Mouse (Mus musculus): ENCODE measurements around the gene Tmem207.
"Not testable (repeated sequence)": the region's sequence is repeated elsewhere in the genome, so short reads cannot be mapped to it uniquely, and the experiment has no call there.

Gene Tmem207

GRCm38 (mm10) chr16:26526669-26527068 is at the start of gene Tmem207:
Gene Tmem207 (minus strand): TSS chr16:26526769.
- DNase-seq = no peak

GRCm38 (mm10) chr16:26574173-26574572 is 47.6 kb upstream of the Tmem207 start:
- DNase-seq = no peak

- DNase-seq = no peak
Measured at GRCm38 (mm10) chr16:26571836-26572235, 45.3 kb upstream of the Tmem207 start.

- no peak for DNase-seq
Measured at GRCm38 (mm10) chr16:26569387-26569978, 42.9 kb upstream of the Tmem207 start.

GRCm38 (mm10) chr16:26562771-26563170 is 36.2 kb upstream of the Tmem207 start:
- DNase-seq = no peak

- DNase-seq = no peak
Measured at GRCm38 (mm10) chr16:26561743-26562142, 35.2 kb upstream of the Tmem207 start.

- DNase-seq = no peak
Measured at GRCm38 (mm10) chr16:26558797-26559196, 32.2 kb upstream of the Tmem207 start.

GRCm38 (mm10) chr16:26552234-26552633 is 25.7 kb upstream of the Tmem207 start:
- DNase-seq = no peak

GRCm38 (mm10) chr16:26549221-26549620 is 22.7 kb upstream of the Tmem207 start:
- no peak for DNase-seq

GRCm38 (mm10) chr16:26546879-26547206 is 20.3 kb upstream of the Tmem207 start:
- DNase-seq = no peak

GRCm38 (mm10) chr16:26546170-26546878 is 19.8 kb upstream of the Tmem207 start:
- DNase-seq = peak; percentile 19

- no peak for DNase-seq
Measured at GRCm38 (mm10) chr16:26532287-26532686, 5.7 kb upstream of the Tmem207 start.

- peak; percentile 27 for DNase-seq
Measured at GRCm38 (mm10) chr16:26530451-26530850, 3.9 kb upstream of the Tmem207 start.

GRCm38 (mm10) chr16:26527931-26528666 is 1.5 kb upstream of the Tmem207 start:
- DNase-seq = peak; percentile 63

GRCm38 (mm10) chr16:26525832-26526231 is 737 bp downstream of the Tmem207 start:
- DNase-seq = no peak

- DNase-seq = peak; percentile 54
Measured at GRCm38 (mm10) chr16:26519596-26519995, 7.0 kb downstream of the Tmem207 start.

GRCm38 (mm10) chr16:26504961-26505360 is 21.6 kb downstream of the Tmem207 start:
- DNase-seq = peak; percentile 31

GRCm38 (mm10) chr16:26500738-26501137 is 25.8 kb downstream of the Tmem207 start:
- no peak for DNase-seq

- not testable (repeated sequence) for DNase-seq
Measured at GRCm38 (mm10) chr16:26499705-26500104, 26.9 kb downstream of the Tmem207 start.

- peak; percentile 32 for DNase-seq
Measured at GRCm38 (mm10) chr16:26495721-26496120, 30.8 kb downstream of the Tmem207 start.

GRCm38 (mm10) chr16:26471254-26471653 is 55.3 kb downstream of the Tmem207 start:
- DNase-seq = peak; percentile 14

- DNase-seq = no peak
Measured at GRCm38 (mm10) chr16:26466535-26466934, 60.0 kb downstream of the Tmem207 start.

GRCm38 (mm10) chr16:26462835-26463234 is 63.7 kb downstream of the Tmem207 start, which contains the start of gene Cldn16:
Gene Cldn16 (plus strand): TSS chr16:26463135.
- DNase-seq = peak; percentile 12

GRCm38 (mm10) chr16:26456182-26456581 is 70.4 kb downstream of the Tmem207 start:
- DNase-seq = no peak

All from kidney, postnatal 14 days (tissue).